21 mouse cellular contexts compared by ENCODE assay signal in the genomic region with DNA sequence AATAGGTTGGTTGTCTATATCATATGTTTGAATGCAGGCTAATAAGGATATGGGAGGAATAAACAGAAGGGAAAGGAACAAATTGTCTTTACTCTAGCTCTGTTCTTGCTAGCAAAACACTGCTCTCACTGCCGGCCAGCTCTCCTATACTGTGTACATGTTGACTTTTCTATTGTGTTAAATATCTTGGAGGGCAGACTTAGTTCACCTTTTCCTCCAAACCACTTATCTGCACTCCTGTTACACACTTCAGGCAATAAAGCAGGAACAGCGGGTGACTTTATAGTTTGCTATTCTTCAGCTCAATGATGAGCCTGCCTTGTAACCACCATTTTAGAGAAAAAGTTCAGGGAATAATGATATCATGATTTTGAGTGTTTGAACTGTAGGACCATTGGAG.
"Had no signal": no experiment of that assay in that cellular context is flagged by ENCODE, and none has a peak within 500 bp of the region (broad histone marks: within the 10 kb centered on the region; RNA-seq: fewer than 3 reads in every experiment).

No protein-coding gene starts in this region.

- H3K4me1 ChIP-seq: limb, embryonic 12.5 days; limb, embryonic 15.5 days; neural tube, embryonic 12.5 days; neural tube, embryonic 15.5 days had no signal

- ATAC-seq: inflammation-experienced regulatory T-cells, adult 6 months; intestine, embryonic 16.5 days; liver, postnatal 0 days; midbrain, embryonic 13.5 days had no signal

- H3K4me2 ChIP-seq: limb, embryonic 12.5 days; limb, embryonic 15.5 days; liver, embryonic 11.5 days; midbrain, embryonic 13.5 days; neural tube, embryonic 12.5 days; neural tube, embryonic 15.5 days had no signal

- H3K27me3 ChIP-seq: limb, embryonic 12.5 days; limb, embryonic 15.5 days; midbrain, embryonic 13.5 days; neural tube, embryonic 12.5 days; neural tube, embryonic 15.5 days had no signal

- H3K4me3 ChIP-seq: limb, embryonic 12.5 days; limb, embryonic 15.5 days; midbrain, embryonic 13.5 days; neural tube, embryonic 12.5 days; neural tube, embryonic 15.5 days had no signal

- H3K27ac ChIP-seq: hindbrain, postnatal 0 days; limb, embryonic 12.5 days; limb, embryonic 15.5 days; liver, embryonic 14.5 days; midbrain, embryonic 13.5 days; neural tube, embryonic 12.5 days; neural tube, embryonic 15.5 days had no signal

- H3K36me3 ChIP-seq: limb, embryonic 12.5 days; limb, embryonic 15.5 days; midbrain, embryonic 13.5 days; neural tube, embryonic 12.5 days; neural tube, embryonic 15.5 days had no signal

- H3K9ac ChIP-seq: limb, embryonic 12.5 days; limb, embryonic 15.5 days; liver, embryonic 14.5 days; liver, postnatal 0 days; midbrain, embryonic 13.5 days; neural tube, embryonic 12.5 days; neural tube, embryonic 15.5 days had no signal

- DNase-seq: kidney, adult 18-20 months; kidney, adult 9 months; kidney, postnatal 14 days; kidney, postnatal 4 days; left cerebral cortex, postnatal 4 days; liver, postnatal 0 days; lung, postnatal 4 days; right cerebral cortex, adult 18-20 months; right cerebral cortex, postnatal 14 days; right cerebral cortex, postnatal 4 days; thymus, postnatal 25 days had no signal

- H3K9me3 ChIP-seq: limb, embryonic 12.5 days; limb, embryonic 15.5 days; midbrain, embryonic 13.5 days; neural tube, embryonic 12.5 days; neural tube, embryonic 15.5 days had no signal
